Mouse (Mus musculus) kidney, embryonic 16.5 days (tissue): ENCODE measurements at regions not wholly inside any gene's neighbourhood (a gene's known extent, or its start where the extent isn't known, plus 50 kb on each side); places are given as distances from the start of the nearest gene placed in this dataset. TPM values are rescaled to one million over a fixed set of nuclear protein-coding genes. Genes with fewer than 3 reads are reported as not detected.

ENCODE experiments used
- ATAC-seq: fragments of 200-750 bp; cut with Nextera tagmentation; 2 replicates; pipeline ENCODE4 v1.8.0; 2017; ENCODE audit warnings: moderate TSS enrichment; ENCODE audit not compliant: low FRiP score, low TSS enrichment
- H3K27ac ChIP-seq: fragments of 300-500 bp; sonication (generic); 2 replicates; pipeline ENCODE4 v1.5.1; 2014; ENCODE audit warnings: low read length
- H3K27me3 ChIP-seq: fragments of 300-500 bp; sonication (generic); 2 replicates; pipeline ENCODE4 v1.6.1; 2014; ENCODE audit warnings: low read length, control low read depth, mixed read lengths; ENCODE audit not compliant: insufficient read depth
- H3K36me3 ChIP-seq: fragments of 300-500 bp; sonication (generic); 2 replicates; pipeline ENCODE4 v1.6.1; 2014; ENCODE audit warnings: low read length, control low read depth, mixed read lengths; ENCODE audit not compliant: insufficient read depth
- H3K4me1 ChIP-seq: fragments of 300-500 bp; sonication (generic); 2 replicates; pipeline ENCODE4 v1.6.1; 2014; ENCODE audit warnings: low read length, control low read depth, mixed read lengths; ENCODE audit not compliant: insufficient read depth
- H3K4me2 ChIP-seq: fragments of 300-500 bp; sonication (generic); replicated peaks from 2 replicates; pipeline ENCODE4 v1.6.1; 2014; ENCODE audit warnings: low read depth, low read length
- H3K4me3 ChIP-seq: fragments of 300-500 bp; sonication (generic); 2 replicates; pipeline ENCODE4 v1.5.1; 2014; ENCODE audit warnings: mild to moderate bottlenecking, low read length
- H3K9ac ChIP-seq: fragments of 300-500 bp; sonication (generic); replicated peaks from 2 replicates; pipeline ENCODE4 v1.6.1; 2014; ENCODE audit warnings: low read length
- H3K9me3 ChIP-seq: fragments of 300-500 bp; sonication (generic); 2 replicates; pipeline ENCODE4 v1.6.1; 2016; ENCODE audit warnings: low read length, control low read depth
- WGBS: fragments of 180-500 bp; shearing (Covaris S2); extraction: QIAGEN DNeasy Blood & Tissue Kit; methylation state at CpG from one replicate; pipeline ENCODE4 v1.1.7; 2014; 5-methylcytosine and 5-hydroxymethylcytosine counted together
- microRNA-seq: library from miRNA; unstranded; fragments of <30 nt; microRNA quantifications from one replicate; pipeline ENCODE4, GENCODE M21; 2016

DNA sequence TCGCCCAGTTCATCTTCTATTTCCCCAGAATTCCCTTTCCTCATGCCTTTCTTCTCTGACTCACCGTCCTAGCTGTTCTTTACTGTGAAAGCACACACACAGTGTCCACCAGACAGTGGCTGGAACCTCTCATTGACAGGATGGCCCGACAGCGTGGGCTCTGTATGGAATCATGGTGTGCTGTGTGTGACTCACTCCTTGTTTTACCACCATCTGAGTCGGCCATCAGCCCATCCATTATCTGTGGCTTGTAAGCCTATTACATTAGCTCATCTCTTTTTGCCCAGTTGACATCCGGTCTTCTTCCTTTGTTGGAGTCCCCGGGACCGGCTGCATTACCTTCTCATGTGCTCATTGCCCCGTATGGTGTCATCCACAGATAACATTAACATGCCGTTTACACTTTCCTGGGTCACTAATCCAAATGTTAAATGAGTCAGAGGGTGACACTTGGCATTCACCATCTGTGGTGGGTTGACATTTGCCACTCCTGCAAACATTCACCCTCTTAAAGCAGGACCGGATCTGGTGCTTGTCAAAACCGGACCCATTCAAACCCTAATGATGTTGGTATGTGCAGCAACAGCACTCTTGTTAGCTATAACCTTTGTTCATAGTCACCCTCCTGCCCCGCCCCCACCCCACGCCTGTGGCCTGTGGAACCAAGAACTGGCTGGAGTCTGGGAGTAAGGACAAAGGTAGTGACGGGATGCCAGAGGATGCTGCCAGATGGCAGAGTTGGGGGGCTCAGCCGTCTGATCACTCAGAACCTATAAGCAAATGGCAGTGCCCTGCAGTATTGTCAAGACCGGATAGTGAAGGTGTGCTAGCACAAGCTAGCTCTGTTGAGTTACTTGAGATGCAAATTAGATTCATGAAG, 113.7 kb upstream of the Gm10131 start:
- Histone ChIP-seq H3K4me3 (no peak overlapping the region), H3K27ac (no peak overlapping the region), H3K9me3 (no peaks in the 10 kb centered on the region), H3K36me3 (no peaks in the 10 kb centered on the region), H3K9ac (no peak overlapping the region), H3K4me2 (no peak overlapping the region), H3K27me3 (0 out of 2 replicates have a peak, but pooled peaks cover 3% of the 10 kb centered on the region), H3K4me1 (no peaks in the 10 kb centered on the region)
- no peak for ATAC-seq
- WGBS = 54% methylated on average over 17 of the region's 17 CpGs

DNA sequence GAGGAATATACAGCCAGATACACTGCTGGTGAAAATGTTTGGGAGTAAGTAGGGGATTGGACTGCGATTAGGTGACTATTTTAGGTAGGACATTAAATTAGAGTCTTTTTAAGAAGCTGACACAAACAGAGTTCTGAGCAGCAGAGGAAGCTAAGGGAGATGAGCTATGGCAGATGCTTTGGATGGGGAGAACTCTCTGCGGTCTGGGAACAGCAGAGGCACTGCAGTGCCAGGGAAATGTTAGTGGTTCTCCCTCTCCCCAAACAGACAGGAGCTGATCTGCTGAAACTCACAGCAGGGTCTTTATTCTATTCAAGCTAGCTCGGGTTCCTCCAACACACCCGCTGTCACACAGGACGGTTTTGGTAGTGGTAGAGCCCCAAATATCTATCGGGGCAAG, 110.7 kb upstream of the Gm10131 start:
- 0 out of 2 replicates have a peak, but pooled peaks cover 3% of the 10 kb centered on the region for H3K27me3 ChIP-seq
- H3K36me3 ChIP-seq = no peaks in the 10 kb centered on the region
- no peaks in the 10 kb centered on the region; the same call in 1 of the 2 replicates for H3K9me3 ChIP-seq
- no peak for ATAC-seq
- WGBS = 82% methylated on average over 6 of the region's 6 CpGs
- no peak overlapping the region for H3K27ac ChIP-seq
- no peak overlapping the region for H3K4me2 ChIP-seq
- H3K4me1 ChIP-seq = no peaks in the 10 kb centered on the region
- H3K4me3 ChIP-seq = no peak overlapping the region
- H3K9ac ChIP-seq = no peak overlapping the region

Small RNA genes lying in the stretch of these regions (microRNA-seq; reads per million reads assigned to microRNA genes)
- gene Gm23177 = not detected
